Mouse (Mus musculus): Measurements from ENCODE around the gene Hesx1.

The Hesx1 gene

DNA sequence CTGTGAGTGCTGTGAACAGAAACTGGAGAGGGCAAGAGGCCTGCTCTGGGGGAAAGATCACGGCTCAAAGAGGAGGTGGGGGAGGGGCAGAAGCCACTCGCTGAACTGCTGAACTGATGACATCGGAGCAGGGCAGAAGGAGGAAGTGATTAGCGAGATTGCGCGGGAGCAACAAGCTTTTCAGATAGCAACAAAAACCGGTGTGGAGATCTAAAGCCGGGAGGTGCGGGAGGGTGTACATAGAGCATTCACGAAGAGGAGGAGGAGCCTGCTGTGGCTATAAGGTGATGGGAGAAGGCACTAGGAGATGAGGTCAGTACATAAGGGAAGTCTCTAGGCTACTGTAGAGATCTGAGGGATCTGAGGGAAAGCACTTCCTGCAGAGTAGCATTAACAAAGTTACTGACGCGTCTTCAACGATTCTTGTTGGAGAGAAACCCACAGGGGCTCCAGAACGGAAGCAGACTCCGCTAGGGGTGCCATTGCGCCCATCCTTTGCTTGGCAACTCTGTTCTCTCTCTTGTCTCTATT lies at the start of gene Hesx1:
TSS of gene Hesx1 (plus strand) at position 206 of the 531 bp plus-strand sequence.
- peak; percentile 93 for DNase-seq (ENCODE audit: low read depth, low spot score)

DNA sequence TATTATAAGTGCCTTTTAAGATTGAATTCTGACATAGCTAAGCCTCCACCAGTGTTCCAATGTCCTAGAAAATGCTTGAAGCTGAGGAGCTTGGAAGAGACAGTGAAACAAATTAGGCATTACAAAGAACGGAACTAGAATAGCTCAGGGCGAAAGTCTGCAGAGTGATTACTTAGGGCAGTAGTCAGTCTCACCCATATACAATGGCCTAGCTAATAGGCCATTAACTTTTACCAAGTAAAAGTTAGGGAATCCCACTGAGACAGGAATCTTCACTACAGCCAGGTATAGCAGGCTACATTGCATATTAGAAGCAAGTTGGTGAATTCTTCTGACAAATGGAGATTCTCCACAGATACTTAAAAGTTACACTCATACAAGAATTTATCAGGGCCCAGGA lies 38.1 kb upstream of the Hesx1 start:
- DNase-seq (ENCODE audit: low read depth, low spot score): peak; percentile 47

DNA sequence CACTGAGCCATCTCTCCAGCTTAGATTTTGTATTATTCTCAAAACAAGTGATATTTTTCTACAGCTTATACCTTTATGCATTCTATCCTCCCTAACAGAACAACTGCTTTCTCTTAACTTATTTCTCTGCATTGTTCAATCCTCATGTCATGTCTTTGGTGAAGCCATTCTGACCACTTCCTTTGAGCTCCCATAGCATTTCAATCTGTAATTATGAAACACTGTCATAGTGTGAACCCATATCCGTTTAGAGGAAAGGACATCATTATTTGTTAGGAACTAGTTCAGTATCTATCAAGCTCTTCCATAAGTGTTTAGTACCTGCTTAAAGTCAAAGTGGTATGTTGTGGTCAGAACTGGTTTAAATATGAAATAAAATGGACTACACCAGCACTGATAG lies 33.7 kb upstream of the Hesx1 start:
- DNase-seq (ENCODE audit: low read depth, low spot score): no peak

DNA sequence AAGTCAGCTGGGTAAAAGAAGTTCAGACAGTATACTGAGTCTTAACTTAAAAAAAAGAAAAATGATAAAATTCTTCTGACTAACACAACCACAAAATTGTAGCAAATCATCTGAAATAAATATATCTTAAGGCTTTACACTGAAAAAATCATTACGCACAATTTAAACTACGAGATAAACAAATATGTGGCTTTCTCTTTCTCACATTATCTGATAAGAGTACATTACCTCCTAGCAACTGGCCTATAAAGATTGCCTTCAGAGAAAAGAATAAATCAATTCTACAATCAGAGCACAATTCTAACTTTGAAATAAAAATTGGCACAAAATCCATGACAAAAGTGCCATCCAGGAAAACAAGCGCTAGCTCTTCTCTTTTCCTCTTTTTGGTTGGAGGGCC lies 25.1 kb upstream of the Hesx1 start:
- DNase-seq (ENCODE audit: low read depth, low spot score): no peak

DNA sequence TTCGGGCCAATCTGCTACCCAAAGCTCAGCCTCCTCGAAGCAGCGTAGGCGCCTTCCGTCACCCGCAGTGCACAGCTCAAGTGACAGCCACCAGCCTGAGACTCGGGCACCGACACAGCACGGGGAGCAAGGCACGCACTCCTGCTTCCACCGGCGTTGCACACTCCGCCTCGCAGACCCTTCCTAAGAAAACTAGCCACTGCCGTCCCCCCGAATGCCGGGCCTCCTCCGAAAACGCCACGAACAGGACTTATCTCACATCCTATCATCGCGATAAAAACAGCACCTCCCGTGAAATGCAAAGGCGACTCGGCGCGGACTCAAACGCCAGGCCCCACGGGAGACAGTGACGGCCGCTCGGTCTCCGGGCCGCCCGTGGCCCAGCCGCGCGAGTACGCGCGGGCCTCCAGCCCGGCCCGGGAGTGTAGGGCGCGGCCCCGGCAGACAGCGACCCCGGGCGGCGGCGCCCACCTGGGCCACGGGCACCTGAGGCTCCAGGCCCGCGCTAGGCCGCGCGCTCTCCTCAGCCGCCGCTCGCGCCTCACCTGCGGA lies 24.3 kb upstream of the Hesx1 start:
- DNase-seq (ENCODE audit: low read depth, low spot score): peak; percentile 76

DNA sequence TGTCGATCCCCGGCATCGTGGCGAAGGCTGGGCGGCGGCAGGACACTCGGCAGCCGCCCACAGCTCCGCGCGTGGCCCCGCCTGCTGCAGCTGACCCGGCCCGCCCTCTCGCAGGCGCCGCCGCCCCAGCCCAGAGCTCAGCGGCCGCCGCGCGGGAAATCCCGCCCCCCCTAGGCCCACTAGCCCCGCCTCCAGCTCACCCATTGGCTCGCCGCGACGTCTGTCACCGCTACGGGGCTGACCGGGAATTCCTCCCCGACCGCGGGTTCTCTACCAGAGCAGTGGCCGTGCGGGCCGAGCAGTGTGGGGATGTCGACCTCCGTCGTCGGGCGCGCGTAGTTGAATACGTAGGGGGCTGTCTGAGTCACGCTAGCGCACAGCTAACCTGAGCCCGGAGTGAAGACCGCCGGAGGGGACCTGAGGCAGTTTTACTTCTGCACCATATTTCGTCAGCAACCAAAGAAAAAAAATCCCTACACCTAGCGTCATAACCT lies 23.7 kb upstream of the Hesx1 start:
- peak; percentile 92 for DNase-seq (ENCODE audit: low read depth, low spot score)

DNA sequence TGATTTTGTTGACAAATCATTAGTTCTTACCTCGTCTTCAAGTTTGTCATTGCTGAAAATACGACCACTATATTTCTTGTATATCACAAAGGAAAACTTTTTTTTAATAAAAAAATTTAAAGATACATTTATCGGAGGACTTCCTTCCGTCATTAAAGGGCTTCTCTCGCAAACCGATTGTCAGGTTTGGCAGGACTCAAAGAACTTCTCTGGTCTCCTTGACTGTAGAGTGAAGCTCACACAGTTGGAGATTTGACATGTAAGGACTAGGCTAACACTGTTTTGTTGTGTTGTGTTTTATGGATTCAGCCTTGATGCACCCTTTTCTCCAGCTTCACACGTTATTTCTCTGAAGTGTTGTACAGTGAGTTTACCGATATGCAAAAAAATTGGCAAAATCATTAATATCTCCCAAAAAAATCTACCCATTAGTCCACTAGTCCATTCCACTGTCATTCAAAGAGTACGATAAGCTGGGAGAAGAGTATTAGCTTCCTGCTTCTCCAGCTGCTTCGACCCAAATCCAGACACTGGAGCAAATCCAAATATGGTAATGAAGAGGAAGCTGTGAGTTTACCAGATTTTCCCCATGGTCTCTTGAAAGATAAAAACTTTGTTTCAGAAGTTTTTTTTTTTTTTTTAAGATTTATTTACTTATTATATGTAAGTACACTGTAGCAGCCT lies 23.0 kb upstream of the Hesx1 start, which contains the start of gene Appl1:
TSS of gene Appl1 (minus strand) at position 127 of the 684 bp plus-strand sequence.
- no peak for DNase-seq (ENCODE audit: low read depth, low spot score)

DNA sequence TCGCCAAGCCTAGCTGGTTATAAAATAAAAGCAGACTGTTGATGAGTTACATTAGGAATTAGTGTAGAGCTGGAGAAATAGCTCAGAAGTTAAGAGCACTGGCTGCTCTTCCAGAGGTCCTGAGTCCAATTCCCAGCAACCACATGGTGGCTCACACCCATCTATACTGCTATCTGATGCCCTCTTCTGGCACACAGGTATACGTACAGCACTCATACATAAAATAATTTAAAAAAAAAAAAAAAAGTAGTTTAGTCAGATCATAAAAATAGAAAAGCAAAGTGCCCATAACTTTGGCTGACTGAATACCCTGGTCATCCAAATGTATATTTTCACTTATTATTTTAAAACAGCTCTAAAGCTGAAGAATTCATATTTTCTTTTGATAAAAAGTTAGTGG lies 21.1 kb upstream of the Hesx1 start:
- peak; percentile 67 for DNase-seq (ENCODE audit: low read depth, low spot score)

DNA sequence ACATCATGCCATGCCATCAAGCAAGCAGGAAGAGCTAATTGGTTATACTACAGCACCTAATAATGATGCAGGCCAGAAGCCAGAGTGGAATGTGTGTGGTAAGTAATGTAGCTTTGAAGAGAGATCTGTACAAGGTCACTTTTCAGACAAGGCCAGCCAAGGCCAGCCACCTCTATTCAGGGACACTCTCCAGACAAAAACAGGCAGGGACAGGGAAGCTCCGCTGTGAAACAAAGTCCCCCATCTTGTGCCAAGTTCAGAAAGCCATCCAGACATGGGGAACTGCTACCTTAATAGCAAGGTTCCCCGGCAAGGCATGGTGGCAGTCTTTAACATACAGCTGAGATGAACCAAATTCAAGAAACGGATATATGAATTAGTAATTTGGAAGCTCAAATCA lies 18.7 kb upstream of the Hesx1 start:
- no peak for DNase-seq (ENCODE audit: low read depth, low spot score)

DNA sequence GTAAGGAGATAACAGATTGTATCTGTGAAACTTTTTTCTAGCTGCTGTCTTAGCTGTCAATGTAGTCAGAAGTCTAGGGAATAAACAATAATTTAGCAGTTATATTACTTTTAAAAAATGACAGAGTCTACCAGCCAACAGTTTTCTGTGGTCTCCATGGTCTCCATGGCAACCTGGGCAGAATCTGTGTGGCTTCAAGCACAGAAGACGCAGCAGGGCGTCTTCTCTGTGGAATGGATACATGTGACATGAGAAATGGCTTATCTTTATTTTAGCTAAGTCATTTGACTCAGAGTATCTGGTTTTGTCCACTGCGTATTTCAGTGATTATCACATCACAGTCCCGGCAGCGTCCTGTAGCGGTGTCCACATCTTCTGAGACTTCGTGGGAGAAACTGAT lies 18.0 kb upstream of the Hesx1 start:
- DNase-seq (ENCODE audit: low read depth, low spot score): no peak

DNA sequence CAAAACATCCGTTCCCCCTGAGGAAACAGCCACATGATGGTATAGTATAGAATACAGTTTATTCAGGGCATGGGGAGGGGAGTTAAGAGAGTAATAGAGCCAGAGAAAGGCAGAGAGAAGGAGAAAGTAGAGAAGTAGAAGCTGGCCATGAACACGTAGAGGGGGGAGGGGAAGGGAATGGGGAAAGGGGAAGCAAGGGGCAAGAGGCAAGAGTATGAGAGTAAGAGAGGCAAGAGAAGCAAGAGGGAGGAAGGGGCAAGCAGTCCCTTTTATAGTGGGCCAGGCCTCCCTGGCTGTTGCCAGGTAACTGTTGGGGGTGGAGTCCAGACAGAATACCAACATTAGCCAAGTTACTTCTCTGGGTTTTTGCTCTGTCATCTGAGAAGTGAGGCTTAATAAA lies 16.7 kb upstream of the Hesx1 start:
- no peak for DNase-seq (ENCODE audit: low read depth, low spot score)

DNA sequence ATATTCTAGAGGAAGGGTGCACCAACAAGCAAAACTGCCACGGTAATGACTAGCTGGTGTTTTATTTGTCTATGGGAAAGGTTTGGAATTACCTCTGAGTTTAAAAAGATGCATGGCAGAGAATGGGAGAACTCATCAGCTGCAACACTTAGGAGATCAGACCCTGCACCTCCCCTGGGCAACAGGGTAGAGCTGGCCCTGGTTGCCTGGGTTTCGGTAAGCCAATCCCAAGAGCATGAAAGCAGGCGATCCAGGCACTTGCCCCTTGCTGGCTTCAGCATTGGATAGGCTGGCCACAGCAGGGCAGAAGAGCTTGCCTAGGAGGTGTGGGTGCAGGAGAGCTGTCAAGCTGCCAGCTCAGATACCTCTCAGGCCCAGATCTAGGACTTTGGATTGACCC lies 14.4 kb upstream of the Hesx1 start:
- DNase-seq (ENCODE audit: low read depth, low spot score): no peak

DNA sequence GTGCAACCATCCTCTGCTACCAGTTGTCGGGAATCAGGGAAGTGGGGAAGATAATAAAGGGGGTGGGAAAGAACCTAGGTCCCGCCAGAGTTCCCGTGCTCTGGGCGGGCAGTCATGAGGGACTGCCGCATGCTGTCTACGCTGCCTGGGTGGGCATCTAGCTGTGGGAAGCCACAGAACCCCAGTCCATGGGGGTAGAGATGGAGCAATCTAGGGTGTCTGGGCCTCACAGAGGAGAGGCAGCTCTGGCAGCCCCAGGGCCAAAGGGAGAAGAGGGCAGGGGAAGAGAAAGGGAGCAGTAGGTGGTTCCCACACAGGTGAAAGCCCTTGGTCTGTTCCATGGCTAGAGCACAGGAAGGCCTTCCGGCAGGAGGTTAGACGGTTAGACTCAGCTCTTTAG lies 13.2 kb upstream of the Hesx1 start:
- no peak for DNase-seq (ENCODE audit: low read depth, low spot score)

DNA sequence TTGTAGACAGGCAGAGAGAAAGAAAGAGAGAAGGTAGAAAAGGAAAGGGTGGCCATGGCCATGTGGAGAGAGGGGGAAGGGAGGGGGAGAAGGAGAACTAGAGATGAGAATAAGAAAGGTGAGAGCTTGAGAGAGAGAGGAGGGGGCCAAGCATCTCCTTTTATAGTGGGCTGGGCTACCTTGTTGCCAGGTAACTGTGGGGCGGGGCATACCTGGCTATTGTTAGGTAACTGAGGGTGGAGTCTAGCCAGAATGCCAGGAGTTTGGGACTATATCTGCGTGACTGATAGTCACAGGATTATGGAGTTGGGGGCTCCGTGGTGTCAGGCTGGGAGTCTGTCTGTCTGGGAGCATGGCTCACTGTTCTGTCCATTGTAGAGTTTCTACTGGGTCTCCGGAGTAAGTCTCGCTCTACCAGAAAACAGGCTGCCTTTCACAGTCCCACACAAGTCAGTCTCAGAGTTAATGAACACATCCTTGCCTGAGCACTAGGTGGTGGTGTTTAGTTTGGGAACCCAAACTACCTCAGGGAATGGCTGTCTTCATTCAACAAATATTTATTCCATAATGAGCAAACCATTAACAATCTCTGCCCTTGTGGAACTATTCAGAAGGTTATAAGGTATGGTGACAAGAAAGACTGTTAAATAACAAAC lies 12.6 kb upstream of the Hesx1 start:
- peak; percentile 63 for DNase-seq (ENCODE audit: low read depth, low spot score)

DNA sequence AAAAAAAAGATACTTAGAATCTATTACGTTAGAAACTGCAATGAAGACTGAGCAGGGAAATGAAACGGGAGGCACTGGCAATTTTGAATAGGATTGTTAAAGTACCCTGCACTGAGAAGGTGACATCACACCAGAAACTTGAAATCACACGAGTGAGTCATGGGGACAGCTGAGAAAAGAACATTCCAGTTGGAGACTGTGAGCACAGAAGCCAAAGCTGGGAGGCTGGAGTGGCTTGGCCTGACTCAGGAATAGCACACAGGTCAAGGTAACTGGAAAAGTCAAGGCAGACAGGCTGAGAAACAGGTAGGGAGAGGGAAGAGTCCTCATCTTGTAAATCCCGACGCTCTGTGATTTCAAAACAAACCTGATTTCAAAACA lies 12.1 kb upstream of the Hesx1 start:
- no peak for DNase-seq (ENCODE audit: low read depth, low spot score)

DNA sequence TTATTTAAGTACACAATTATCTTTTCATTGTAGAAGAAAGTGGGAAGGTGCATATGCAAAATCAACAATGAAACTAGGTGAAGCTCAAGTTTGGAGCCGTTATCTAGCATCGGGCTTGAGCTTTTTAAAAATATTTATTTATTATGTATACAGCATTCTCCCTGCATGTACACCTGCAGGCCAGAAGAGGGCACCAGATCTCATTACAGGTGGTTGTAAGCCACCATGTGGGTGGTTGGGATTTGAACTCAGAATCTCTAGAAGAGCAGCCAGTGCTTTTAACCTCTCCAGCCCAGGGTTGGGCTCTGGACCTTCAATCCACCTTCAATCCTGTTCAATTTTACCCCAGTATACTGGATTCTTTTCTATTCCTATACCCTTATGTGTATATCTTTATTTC lies 5.5 kb upstream of the Hesx1 start:
- peak; percentile 51 for DNase-seq (ENCODE audit: low read depth, low spot score)

DNA sequence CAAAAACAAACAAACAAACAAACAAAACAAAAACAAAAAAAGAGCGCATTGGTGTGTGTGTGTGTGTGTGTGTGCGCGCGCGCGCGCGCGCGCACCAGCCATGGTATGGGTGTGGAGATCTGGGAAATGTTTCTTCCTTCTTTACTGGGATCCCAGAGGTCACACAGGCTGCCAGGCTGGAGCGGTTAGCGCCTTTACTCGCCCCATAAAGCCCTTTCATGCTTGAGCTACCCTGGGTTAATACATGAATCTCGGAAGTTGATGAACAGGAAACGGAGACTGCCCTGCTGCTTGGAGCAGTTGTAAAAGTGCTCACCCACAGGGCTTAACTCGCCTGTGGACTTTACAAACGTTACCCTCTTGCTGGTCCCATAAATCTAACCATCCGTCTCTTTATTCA lies 2.6 kb upstream of the Hesx1 start:
- DNase-seq (ENCODE audit: low read depth, low spot score): peak; percentile 31

DNA sequence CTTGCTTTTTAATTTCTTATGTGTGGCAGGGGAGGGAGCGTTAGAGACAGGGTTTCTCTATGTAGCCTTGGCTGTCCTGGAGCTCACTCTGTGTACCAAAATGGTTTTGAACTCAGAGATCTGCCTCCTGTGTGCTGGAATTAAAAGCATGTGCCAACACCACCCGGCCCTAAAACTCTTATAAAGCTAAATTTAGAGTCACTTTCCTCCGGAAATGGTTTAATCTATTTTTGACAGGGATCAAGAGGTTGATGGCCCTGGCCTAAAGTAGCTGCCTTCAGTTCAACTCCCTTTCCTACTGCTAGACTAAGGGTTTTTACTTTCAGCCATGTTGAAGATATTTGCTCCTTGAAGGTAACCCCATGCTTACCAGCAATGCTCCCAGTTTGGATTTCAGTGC lies 789 bp upstream of the Hesx1 start:
- DNase-seq (ENCODE audit: low read depth, low spot score): no peak

DNA sequence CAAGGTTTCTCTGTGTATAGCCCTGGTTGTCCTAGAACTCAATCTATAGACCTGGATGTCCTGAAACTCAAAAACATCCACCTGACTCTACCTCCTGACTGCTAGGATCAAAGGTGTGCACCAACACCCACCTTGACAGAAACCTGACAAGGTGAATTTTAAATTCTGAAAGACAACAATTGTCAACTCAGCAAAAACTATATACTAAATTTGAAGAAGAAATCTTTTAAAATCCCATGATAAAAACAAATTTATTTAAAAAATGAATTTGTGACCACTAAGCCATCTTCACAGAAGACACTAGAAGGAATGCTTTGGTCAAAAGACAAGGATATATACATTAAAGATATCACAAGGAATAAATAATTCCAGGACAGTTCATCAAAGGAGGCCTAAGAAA lies 2.0 kb downstream of the Hesx1 start:
- no peak for DNase-seq (ENCODE audit: low read depth, low spot score)

DNA sequence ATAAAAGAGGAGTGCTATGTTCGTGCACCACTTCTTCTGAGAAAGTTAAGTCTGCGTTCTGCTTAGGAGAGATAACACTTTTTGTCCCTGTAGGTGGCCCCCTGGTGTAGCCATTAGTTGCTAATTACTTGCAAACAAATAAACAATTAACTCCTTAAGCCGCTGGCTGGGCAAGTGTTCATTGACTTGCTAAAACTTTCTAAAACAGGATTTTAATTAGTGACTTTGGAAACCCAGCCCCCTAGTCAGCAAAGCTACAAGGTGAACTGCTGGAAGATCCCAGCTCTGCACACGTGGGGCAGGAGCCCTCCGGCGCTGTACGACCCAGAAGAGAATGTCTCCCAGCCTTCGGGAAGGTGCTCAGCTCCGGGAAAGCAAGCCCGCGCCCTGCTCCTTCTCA lies 6.2 kb downstream of the Hesx1 start:
- DNase-seq (ENCODE audit: low read depth, low spot score): peak; percentile 49

DNA sequence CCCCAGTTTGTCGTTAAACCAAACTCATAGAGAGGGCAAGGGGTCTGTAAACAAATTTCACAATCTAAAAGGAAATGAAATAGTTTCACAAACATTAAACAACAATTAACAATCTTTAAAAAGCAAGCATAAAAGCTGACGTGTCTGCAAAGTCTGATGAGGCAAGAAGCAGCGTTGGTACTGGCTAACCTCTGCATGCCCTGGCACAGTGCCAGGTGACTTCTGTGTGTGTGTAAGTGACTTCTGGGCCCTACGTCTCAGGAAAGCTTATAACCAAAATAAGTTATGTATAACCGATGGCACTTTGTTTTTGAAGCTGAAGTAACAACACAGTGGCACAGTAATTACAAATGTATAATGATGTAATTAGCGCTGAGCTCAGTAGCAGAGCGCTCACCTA lies 10.7 kb downstream of the Hesx1 start:
- no peak for DNase-seq (ENCODE audit: low read depth, low spot score)

DNA sequence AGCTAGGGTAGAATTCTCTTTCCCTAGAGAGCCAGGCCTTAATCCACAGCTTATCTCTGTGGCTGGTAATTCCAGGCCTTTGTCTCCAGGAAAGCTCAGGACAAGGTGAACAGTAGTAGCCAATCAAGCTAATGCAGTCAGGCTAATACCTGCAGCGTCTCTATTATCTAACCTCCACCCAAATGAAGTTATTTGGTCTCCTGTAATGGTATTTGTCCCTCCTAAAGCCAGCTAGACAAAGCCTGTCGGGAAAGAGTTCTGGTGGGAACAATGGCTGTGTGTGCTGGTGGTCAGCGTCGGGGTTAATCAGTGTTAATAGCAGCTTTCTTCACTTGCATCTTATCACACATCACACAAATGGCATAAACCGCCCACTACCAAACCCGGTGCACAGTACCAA lies 11.7 kb downstream of the Hesx1 start:
- DNase-seq (ENCODE audit: low read depth, low spot score): no peak

DNA sequence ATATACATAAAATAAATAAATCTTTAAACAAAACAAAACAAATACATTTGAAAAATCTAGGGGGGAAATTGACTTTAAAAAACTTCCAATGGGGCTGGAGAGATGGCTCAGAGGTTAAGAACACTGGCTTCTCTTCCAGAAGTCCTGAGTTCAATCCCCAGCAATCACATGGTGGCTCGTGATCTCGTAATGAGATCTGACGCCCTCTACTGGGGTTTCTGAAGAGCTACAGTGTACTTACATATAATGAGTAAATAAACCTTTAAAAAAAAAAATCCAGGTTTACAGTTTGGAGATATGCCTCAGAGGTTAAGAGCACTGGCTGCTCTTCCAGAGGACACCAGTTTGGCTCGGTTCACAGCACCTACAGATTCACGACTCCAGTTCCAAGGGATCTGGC lies 17.3 kb downstream of the Hesx1 start:
- peak; percentile 79 for DNase-seq (ENCODE audit: low read depth, low spot score)
